Comparison of ENCODE assay signal across 19 mouse cellular contexts in the genomic region with DNA sequence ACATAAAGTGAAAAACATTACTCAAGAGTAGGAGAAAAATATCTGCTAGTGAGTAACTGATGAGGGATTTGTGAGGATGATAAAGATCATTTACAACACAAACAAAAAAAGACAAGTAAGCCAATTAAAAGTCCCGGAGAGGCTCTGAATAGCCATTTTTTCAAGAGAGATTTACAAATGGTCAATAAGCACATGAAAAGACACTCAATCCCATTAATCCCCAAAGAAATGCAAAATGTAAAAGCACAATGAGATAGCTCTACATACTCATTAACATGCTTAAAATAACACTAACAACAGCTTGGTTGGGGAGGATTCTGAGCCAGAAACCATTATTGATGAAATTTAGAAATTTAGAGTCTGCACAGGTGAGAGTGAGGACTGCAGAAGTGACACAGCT.
A peak's percentile ranks its signal among the peaks of the same experiment; 100 is the strongest.
DNase-seq lines count a peak whose midpoint lies in the region; ATAC-seq and TF ChIP-seq lines count a peak whose summit lies in the region.
"Had no signal": no experiment of that assay in that cellular context is flagged by ENCODE, and none has a peak within 500 bp of the region (broad histone marks: within the 10 kb centered on the region; RNA-seq: fewer than 3 reads in every experiment).

No protein-coding gene starts in this region.

- ATAC-seq in forebrain, embryonic 14.5 days: peak; percentile 46; the same call in 1 of the 2 replicates
- no peak for ATAC-seq in forebrain, embryonic 11.5 days (replicated peaks; ENCODE audit: low FRiP score)
- no peak for ATAC-seq in kidney, embryonic 15.5 days (replicated peaks; ENCODE audit: low FRiP score)
- ATAC-seq: intestine, embryonic 16.5 days had no signal

- H3K4me3 ChIP-seq in forebrain, embryonic 14.5 days (ENCODE audit: low read depth, low read length): no peak overlapping the region
- H3K4me3 ChIP-seq in forebrain, embryonic 11.5 days (ENCODE audit: low read depth, low read length): no peak overlapping the region
- H3K4me3 ChIP-seq in kidney, embryonic 15.5 days (replicated peaks): no peak overlapping the region
- H3K4me3 ChIP-seq: embryonic facial prominence, embryonic 12.5 days; heart, embryonic 13.5 days; hindbrain, embryonic 15.5 days had no signal

- H3K27ac ChIP-seq in forebrain, embryonic 14.5 days (ENCODE audit: low read depth, low read length): no peak overlapping the region
- H3K27ac ChIP-seq in forebrain, embryonic 11.5 days (ENCODE audit: low read depth, low read length): no peak overlapping the region
- H3K27ac ChIP-seq in kidney, embryonic 15.5 days: no peak overlapping the region
- H3K27ac ChIP-seq: embryonic facial prominence, embryonic 12.5 days; heart, embryonic 13.5 days; hindbrain, embryonic 15.5 days had no signal

- no peak for TF ChIP-seq CTCF in brain, embryonic 14.5 days (IDR thresholded peaks at IDR 0.05; ENCODE audit: borderline replicate concordance, extremely low read depth, insufficient read depth, insufficient read length)

- DNase-seq in forebrain, embryonic 14.5 days (ENCODE audit: low spot score): peak; percentile 35
- DNase-seq in forebrain, embryonic 11.5 days (ENCODE audit: low spot score): no peak
- peak; percentile 74 for DNase-seq in ES-CJ7 (ENCODE audit: low read depth, low spot score)
- DNase-seq in brain, embryonic 14.5 days (ENCODE audit: low read depth): peak; percentile 48
- DNase-seq in urinary bladder, postnatal 25 days (ENCODE audit: low spot score): no peak
- no peak for DNase-seq in kidney, postnatal 4 days
- DNase-seq: adrenal gland, adult 2 months; adrenal gland, postnatal 25 days; cerebellum, adult 2 months; cerebellum, postnatal 14 days; gastrocnemius, postnatal 36 days; heart, adult 11 months; heart, postnatal 36 days had no signal

- no peak overlapping the region for H3K4me2 ChIP-seq in forebrain, embryonic 14.5 days (ENCODE audit: low read length)
- no peak overlapping the region for H3K4me2 ChIP-seq in forebrain, embryonic 11.5 days (ENCODE audit: low read depth, low read length, severe bottlenecking)
- H3K4me2 ChIP-seq in kidney, embryonic 15.5 days: no peak overlapping the region
- H3K4me2 ChIP-seq: embryonic facial prominence, embryonic 12.5 days; heart, embryonic 13.5 days; hindbrain, embryonic 15.5 days had no signal

- H3K9ac ChIP-seq in forebrain, embryonic 14.5 days (ENCODE audit: low read length): no peak overlapping the region
- no peak overlapping the region for H3K9ac ChIP-seq in forebrain, embryonic 11.5 days (ENCODE audit: low read length)
- no peak overlapping the region for H3K9ac ChIP-seq in kidney, embryonic 15.5 days
- H3K9ac ChIP-seq: embryonic facial prominence, embryonic 12.5 days; heart, embryonic 13.5 days; hindbrain, embryonic 15.5 days had no signal

- no peaks in the 10 kb centered on the region for H3K4me1 ChIP-seq in forebrain, embryonic 14.5 days (ENCODE audit: control insufficient read depth, insufficient read depth, low read length)
- no peaks in the 10 kb centered on the region for H3K4me1 ChIP-seq in forebrain, embryonic 11.5 days (replicated peaks; ENCODE audit: control insufficient read depth, insufficient read depth, low read length)
- H3K4me1 ChIP-seq in kidney, embryonic 15.5 days: no peaks in the 10 kb centered on the region
- H3K4me1 ChIP-seq: embryonic facial prominence, embryonic 12.5 days; hindbrain, embryonic 15.5 days had no signal

- no peak for TF ChIP-seq POLR2A in brain, embryonic 14.5 days (IDR thresholded peaks at IDR 0.05; ENCODE audit: borderline replicate concordance, extremely low read depth, insufficient read depth, insufficient read length, poor library complexity, severe bottlenecking)

- no peaks in the 10 kb centered on the region for H3K27me3 ChIP-seq in forebrain, embryonic 14.5 days (replicated peaks; ENCODE audit: control insufficient read depth, insufficient read depth, low read length)
- H3K27me3 ChIP-seq in forebrain, embryonic 11.5 days (ENCODE audit: control insufficient read depth, insufficient read depth, low read length): no peaks in the 10 kb centered on the region
- H3K27me3 ChIP-seq in kidney, embryonic 15.5 days: no peaks in the 10 kb centered on the region
- H3K27me3 ChIP-seq: embryonic facial prominence, embryonic 12.5 days; heart, embryonic 13.5 days; hindbrain, embryonic 15.5 days had no signal

- 9% methylated on average over 1 of the region's 1 CpGs for WGBS in forebrain, embryonic 14.5 days
- WGBS in forebrain, embryonic 11.5 days: 10% methylated on average over 1 of the region's 1 CpGs
- WGBS in kidney, embryonic 15.5 days: 27% methylated on average over 1 of the region's 1 CpGs

- no peaks in the 10 kb centered on the region for H3K9me3 ChIP-seq in forebrain, embryonic 14.5 days (replicated peaks; ENCODE audit: control insufficient read depth, low read length)
- no peaks in the 10 kb centered on the region for H3K9me3 ChIP-seq in forebrain, embryonic 11.5 days (ENCODE audit: control insufficient read depth, low read length)
- no peaks in the 10 kb centered on the region for H3K9me3 ChIP-seq in kidney, embryonic 15.5 days (replicated peaks)
- H3K9me3 ChIP-seq: embryonic facial prominence, embryonic 12.5 days; G1E; heart, embryonic 13.5 days; hindbrain, embryonic 15.5 days had no signal

- H3K36me3 ChIP-seq in forebrain, embryonic 14.5 days (ENCODE audit: control insufficient read depth, insufficient read depth, low read length): no peaks in the 10 kb centered on the region
- no peaks in the 10 kb centered on the region for H3K36me3 ChIP-seq in forebrain, embryonic 11.5 days (ENCODE audit: control insufficient read depth, insufficient read depth, low read length)
- H3K36me3 ChIP-seq in kidney, embryonic 15.5 days: no peaks in the 10 kb centered on the region
- H3K36me3 ChIP-seq: embryonic facial prominence, embryonic 12.5 days; G1E; hindbrain, embryonic 15.5 days had no signal

Comparison
In these comparisons a context has a peak if more than half of its experiments do, and no peak if none do; other contexts are left out.
1. DNase-seq: peak in forebrain, embryonic 14.5 days (single experiment), ES-CJ7 (single experiment) and brain, embryonic 14.5 days (single experiment); none in forebrain, embryonic 11.5 days (single experiment), urinary bladder, postnatal 25 days (single experiment) and kidney, postnatal 4 days (0 of 2).